Mouse (Mus musculus): ENCODE data around the gene Tfdp2.

- TF ChIP-seq CTCF (IDR thresholded peaks at IDR 0.05; ENCODE audit: low read depth, low read length) (no peak), EP300 (IDR thresholded peaks at IDR 0.05; ENCODE audit: insufficient read depth, low read depth, low read length) (no peak)
Measured at GRCm38 (mm10) chr9:96353799-96354198, 157.7 kb downstream of the Tfdp2 start.

All from ES-Bruce4 (cell line).